Mouse (Mus musculus) hindbrain, embryonic 13.5 days (tissue): ENCODE measurements around the gene Pgp. TPM values are rescaled to one million over a fixed set of nuclear protein-coding genes. Genes with fewer than 3 reads are reported as not detected.

ENCODE experiments used
- ATAC-seq: fragments of 200-750 bp; cut with Nextera tagmentation; 2 replicates; pipeline ENCODE4 v1.8.0; 2017; ENCODE audit warnings: moderate TSS enrichment; ENCODE audit not compliant: low FRiP score
- H3K27ac ChIP-seq: fragments of 300-500 bp; sonication (generic); 2 replicates; pipeline ENCODE4 v1.5.1; 2015; ENCODE audit warnings: inconsistent platforms, mild to moderate bottlenecking, moderate library complexity
- H3K27me3 ChIP-seq: fragments of 300-500 bp; sonication (generic); 2 replicates; pipeline ENCODE4 v1.6.1; 2015; ENCODE audit warnings: mild to moderate bottlenecking, inconsistent platforms
- H3K36me3 ChIP-seq: fragments of 300-500 bp; sonication (generic); 2 replicates; pipeline ENCODE4 v1.6.1; 2015; ENCODE audit warnings: mild to moderate bottlenecking, inconsistent platforms
- H3K4me1 ChIP-seq: fragments of 300-500 bp; sonication (generic); replicated peaks from 2 replicates; pipeline ENCODE4 v1.6.1; 2015; ENCODE audit warnings: inconsistent platforms
- H3K4me2 ChIP-seq: fragments of 300-500 bp; sonication (generic); 2 replicates; pipeline ENCODE4 v1.6.1; 2015; ENCODE audit warnings: inconsistent platforms, mild to moderate bottlenecking, moderate library complexity
- H3K4me3 ChIP-seq: fragments of 300-500 bp; sonication (generic); 2 replicates; pipeline ENCODE4 v1.5.1; 2015; ENCODE audit warnings: mild to moderate bottlenecking, inconsistent platforms
- H3K9ac ChIP-seq: fragments of 300-500 bp; sonication (generic); 2 replicates; pipeline ENCODE4 v1.6.1; 2015; ENCODE audit warnings: mild to moderate bottlenecking, inconsistent platforms
- H3K9me3 ChIP-seq: fragments of 300-500 bp; sonication (generic); 2 replicates; pipeline ENCODE4 v1.6.1; 2016; ENCODE audit warnings: inconsistent platforms
- WGBS: fragments of 180-500 bp; shearing (Covaris S2); methylation state at CpG from one replicate; pipeline ENCODE4 v1.1.7; 2015; 5-methylcytosine and 5-hydroxymethylcytosine counted together
- polyA plus RNA-seq: library from polyadenylated mRNA; unstranded; fragments of >200 nt; fragmentation: Nextera tagmentation; extraction: Ambion mirVana; gene quantifications from 2 replicates; pipeline ENCODE4 v1.2.1, GENCODE M21; 2015

Gene Pgp
- polyA plus RNA-seq, 1 experiment from 2014 or later = 56.9 TPM

GRCm38 (mm10) chr17:24468636-24469246 lies 1.5 kb upstream of the Pgp start:
- no peak for ATAC-seq
- Histone ChIP-seq H3K4me1 (peaks cover 30% of the 10 kb centered on the region), H3K27ac (no peak overlapping the region), H3K27me3 (no peaks in the 10 kb centered on the region), H3K4me3 (no peak overlapping the region), H3K9me3 (no peaks in the 10 kb centered on the region), H3K9ac (no peak overlapping the region), H3K36me3 (peaks cover 3% of the 10 kb centered on the region), H3K4me2 (no peak overlapping the region)
- 93% methylated on average over 5 of the region's 5 CpGs for WGBS

DNA sequence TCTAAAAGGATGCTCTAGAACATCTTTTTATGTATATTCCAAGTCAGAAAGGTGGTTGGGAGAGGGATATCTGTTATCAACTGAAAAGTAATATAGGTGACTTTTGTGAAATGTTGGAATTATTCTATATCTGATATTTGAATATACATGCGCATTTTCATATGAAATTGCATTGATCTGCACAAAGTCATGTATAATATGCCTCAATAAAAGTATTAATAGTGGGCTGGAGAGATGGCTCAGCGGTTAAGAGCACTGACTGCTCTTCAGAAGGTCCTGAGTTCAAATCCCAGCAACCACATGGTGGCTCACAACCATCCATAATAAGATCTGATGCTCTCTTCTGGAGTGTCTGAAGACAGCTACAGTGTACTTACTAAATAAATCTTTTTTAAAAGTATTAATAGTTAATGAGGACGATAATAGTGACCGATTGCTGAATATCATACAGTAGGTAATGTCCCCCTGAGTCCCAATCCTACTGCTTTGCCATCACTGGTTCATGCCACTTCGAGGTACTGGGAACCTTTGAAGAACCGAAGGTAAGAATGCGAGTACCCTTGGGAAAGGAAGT lies 769 bp upstream of the Pgp start:
- Histone ChIP-seq H3K27me3 (no peaks in the 10 kb centered on the region), H3K4me3 (peak overlapping the region; percentile 79), H3K27ac (peak overlapping the region; percentile 92), H3K9me3 (no peaks in the 10 kb centered on the region), H3K4me2 (peak overlapping the region; percentile 100), H3K4me1 (peaks cover 37% of the 10 kb centered on the region), H3K9ac (peak overlapping the region; percentile 96), H3K36me3 (peaks cover 10% of the 10 kb centered on the region)
- 18% methylated on average over 7 of the region's 7 CpGs for WGBS
- ATAC-seq = no peak

DNA sequence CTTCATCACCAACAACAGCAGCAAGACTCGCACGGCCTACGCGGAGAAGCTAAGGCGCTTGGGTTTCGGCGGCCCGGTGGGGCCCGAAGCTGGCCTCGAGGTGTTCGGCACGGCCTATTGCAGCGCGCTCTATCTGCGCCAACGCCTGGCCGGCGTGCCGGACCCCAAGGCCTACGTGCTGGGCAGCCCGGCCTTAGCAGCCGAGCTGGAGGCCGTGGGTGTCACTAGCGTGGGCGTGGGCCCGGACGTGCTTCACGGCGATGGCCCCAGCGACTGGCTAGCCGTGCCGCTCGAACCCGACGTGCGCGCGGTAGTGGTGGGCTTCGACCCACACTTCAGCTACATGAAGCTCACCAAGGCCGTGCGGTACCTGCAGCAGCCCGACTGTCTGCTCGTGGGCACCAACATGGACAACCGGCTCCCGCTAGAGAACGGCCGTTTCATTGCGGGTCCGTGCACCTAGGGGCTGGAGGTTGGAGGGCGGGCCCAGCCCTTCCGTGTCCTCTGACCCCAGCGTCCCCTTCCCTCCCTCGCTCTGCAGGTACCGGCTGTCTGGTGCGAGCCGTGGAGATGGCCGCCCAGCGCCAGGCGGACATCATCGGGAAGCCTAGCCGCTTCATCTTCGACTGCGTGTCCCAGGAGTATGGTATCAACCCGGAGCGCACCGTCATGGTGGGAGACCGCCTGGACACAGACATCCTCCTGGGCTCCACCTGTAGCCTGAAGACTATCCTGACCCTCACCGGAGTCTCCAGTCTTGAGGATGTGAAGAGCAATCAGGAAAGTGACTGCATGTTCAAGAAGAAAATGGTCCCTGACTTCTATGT lies 722 bp downstream of the Pgp start:
- Histone ChIP-seq H3K4me3 (peak overlapping the region; percentile 79), H3K9me3 (no peaks in the 10 kb centered on the region), H3K36me3 (peaks cover 25% of the 10 kb centered on the region), H3K27me3 (no peaks in the 10 kb centered on the region), H3K4me1 (peaks cover 40% of the 10 kb centered on the region), H3K4me2 (peak overlapping the region; percentile 100), H3K9ac (peak overlapping the region; percentile 96), H3K27ac (peak overlapping the region; percentile 92)
- under 1% methylated on average over 67 of the region's 68 CpGs for WGBS
- peak; percentile 33 for ATAC-seq

DNA sequence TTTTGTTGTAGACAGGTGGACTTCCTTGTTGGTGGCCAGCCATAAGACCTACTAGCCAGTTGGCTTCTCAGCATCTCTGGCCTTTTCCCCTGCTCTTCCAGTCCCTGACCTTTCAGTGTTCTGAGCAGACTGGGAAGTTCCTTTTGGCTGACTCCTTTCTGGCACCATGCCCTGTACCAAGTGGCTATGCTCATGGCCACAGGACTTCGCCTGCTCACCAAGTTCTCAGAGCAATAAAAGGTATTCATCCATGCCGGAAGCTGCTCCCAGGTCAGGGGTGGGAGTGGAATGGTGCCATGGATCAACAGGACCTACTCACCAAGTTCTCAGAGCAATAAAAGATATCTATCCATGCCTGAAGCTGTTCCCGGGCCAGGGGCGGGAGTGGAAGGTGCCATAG lies 2.3 kb downstream of the Pgp start:
- H3K27ac ChIP-seq = no peak overlapping the region
- peaks cover 39% of the 10 kb centered on the region for H3K36me3 ChIP-seq
- H3K27me3 ChIP-seq = no peaks in the 10 kb centered on the region
- H3K4me2 ChIP-seq = peak overlapping the region; percentile 100
- H3K4me1 ChIP-seq = peaks cover 44% of the 10 kb centered on the region
- 87% methylated on average over 4 of the region's 4 CpGs for WGBS
- H3K9ac ChIP-seq = peak overlapping the region; percentile 96; the same call in 1 of the 2 replicates
- H3K9me3 ChIP-seq = no peaks in the 10 kb centered on the region
- peak overlapping the region; percentile 79 for H3K4me3 ChIP-seq
- ATAC-seq = no peak

- ATAC-seq = no peak
- Histone ChIP-seq H3K27ac (no peak within 1 kb of the TSS), H3K4me3 (no peak within 1 kb of the TSS), H3K9me3 (no peaks in the 10 kb centered on the region), H3K36me3 (peaks cover 39% of the 10 kb centered on the region), H3K9ac (peak within 1 kb of the TSS; percentile 96), H3K4me1 (peaks cover 54% of the 10 kb centered on the region), H3K27me3 (no peaks in the 10 kb centered on the region), H3K4me2 (peak within 1 kb of the TSS; percentile 100)
- WGBS = 79% methylated on average over 6 of the region's 6 CpGs
Measured at GRCm38 (mm10) chr17:24473612-24474275, 3.6 kb downstream of the Pgp start, which contains the start of gene Bricd5. TSS of gene Bricd5 (plus strand) at chr17:24473884.

DNA sequence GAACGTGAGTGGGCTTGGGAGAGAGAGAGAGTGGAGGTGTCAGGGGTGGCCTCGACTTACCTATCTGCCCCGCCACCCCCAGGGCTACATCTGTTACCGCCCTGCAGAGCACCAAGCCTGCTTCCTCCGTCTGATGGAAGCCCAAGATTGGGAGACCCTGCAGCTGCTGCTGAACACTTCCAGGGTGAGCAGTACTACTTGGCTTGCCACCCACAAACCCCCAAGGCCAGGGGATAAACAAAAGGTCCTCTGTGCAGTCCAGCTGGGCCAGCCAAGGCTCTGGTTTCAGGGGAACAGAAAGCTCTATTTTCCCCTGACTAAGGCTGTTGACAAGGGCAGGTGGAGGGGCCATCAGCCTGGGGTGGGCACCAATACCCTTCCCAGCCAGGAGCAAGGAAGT lies 4.4 kb downstream of the Pgp start:
- WGBS = 88% methylated on average over 5 of the region's 5 CpGs
- H3K9me3 ChIP-seq = no peaks in the 10 kb centered on the region
- no peaks in the 10 kb centered on the region for H3K27me3 ChIP-seq
- H3K9ac ChIP-seq = 0 out of 2 replicates have a peak overlapping the region, but pooled peaks have one; percentile 19
- H3K27ac ChIP-seq = no peak overlapping the region
- no peak overlapping the region for H3K4me3 ChIP-seq
- peaks cover 56% of the 10 kb centered on the region for H3K4me1 ChIP-seq
- no peak for ATAC-seq
- peaks cover 39% of the 10 kb centered on the region for H3K36me3 ChIP-seq
- no peak overlapping the region for H3K4me2 ChIP-seq

GRCm38 (mm10) chr17:24475586-24475985 lies 5.4 kb downstream of the Pgp start:
- Histone ChIP-seq H3K9me3 (no peaks in the 10 kb centered on the region), H3K36me3 (peaks cover 39% of the 10 kb centered on the region), H3K4me1 (peaks cover 63% of the 10 kb centered on the region), H3K9ac (no peak overlapping the region), H3K4me2 (no peak overlapping the region), H3K4me3 (no peak overlapping the region), H3K27ac (no peak overlapping the region), H3K27me3 (no peaks in the 10 kb centered on the region)
- no peak for ATAC-seq
- 91% methylated on average over 6 of the region's 6 CpGs for WGBS

DNA sequence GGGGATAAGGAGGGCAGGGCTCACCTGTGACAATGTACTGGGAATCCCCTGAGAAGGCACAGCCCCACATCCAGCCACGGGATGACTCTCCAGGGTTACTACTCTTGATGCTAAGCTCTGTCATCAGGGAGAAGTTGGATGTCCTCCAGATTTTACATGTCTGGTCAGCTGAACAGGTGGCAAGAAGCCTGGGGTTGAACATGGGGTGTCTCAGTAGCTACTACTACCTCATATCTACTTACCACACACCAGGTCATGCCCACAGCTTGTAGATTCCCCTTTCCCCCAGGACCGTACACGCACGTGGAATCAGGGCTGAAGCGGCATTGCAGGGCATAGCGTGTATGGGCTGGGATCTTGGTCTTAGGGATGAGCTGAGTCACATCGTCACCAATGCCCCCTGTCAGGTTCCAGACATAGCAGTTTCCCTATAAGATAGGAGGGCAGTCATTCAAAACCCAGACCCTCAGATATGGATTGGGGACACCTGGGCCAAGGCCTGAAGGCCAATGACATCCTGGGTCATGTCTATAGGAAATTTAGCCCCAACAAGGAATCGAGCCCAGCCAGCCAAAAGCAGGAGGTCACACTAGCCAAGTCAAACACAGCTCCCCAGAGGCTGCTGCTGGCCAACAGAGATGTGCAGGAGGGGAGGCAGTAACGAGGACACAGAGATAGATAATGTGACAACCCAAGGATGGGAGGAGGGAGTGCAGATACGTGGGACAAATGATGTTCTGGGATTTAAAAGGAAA lies 6.0 kb downstream of the Pgp start:
- peaks cover 57% of the 10 kb centered on the region for H3K4me1 ChIP-seq
- H3K36me3 ChIP-seq = peaks cover 39% of the 10 kb centered on the region
- H3K4me2 ChIP-seq = no peak overlapping the region
- 0 out of 2 replicates have a peak overlapping the region, but pooled peaks have one; percentile 19 for H3K9ac ChIP-seq
- no peak for ATAC-seq
- WGBS = 90% methylated on average over 10 of the region's 10 CpGs
- no peaks in the 10 kb centered on the region for H3K9me3 ChIP-seq
- no peak overlapping the region for H3K27ac ChIP-seq
- no peak overlapping the region for H3K4me3 ChIP-seq
- no peaks in the 10 kb centered on the region for H3K27me3 ChIP-seq

- peak overlapping the region; percentile 73 for H3K4me2 ChIP-seq
Measured at GRCm38 (mm10) chr17:24477053-24477984, 7.1 kb downstream of the Pgp start.

GRCm38 (mm10) chr17:24477985-24478600 lies 7.9 kb downstream of the Pgp start:
- peak overlapping the region; percentile 98 for H3K27ac ChIP-seq

More at GRCm38 (mm10) chr17:24477053-24477984, 7.1 kb downstream of the Pgp start:
- ATAC-seq = no peak
- peaks cover 39% of the 10 kb centered on the region for H3K36me3 ChIP-seq
- no peaks in the 10 kb centered on the region for H3K27me3 ChIP-seq
- H3K27ac ChIP-seq = no peak overlapping the region
- 0 out of 2 replicates have a peak overlapping the region, but pooled peaks have one; percentile 74 for H3K4me3 ChIP-seq
- H3K4me1 ChIP-seq = peaks cover 46% of the 10 kb centered on the region
- peak overlapping the region; percentile 86 for H3K9ac ChIP-seq
- no peaks in the 10 kb centered on the region for H3K9me3 ChIP-seq
- 93% methylated on average over 20 of the region's 20 CpGs for WGBS

More at GRCm38 (mm10) chr17:24477985-24478600, 7.9 kb downstream of the Pgp start:
- H3K27me3 ChIP-seq = no peaks in the 10 kb centered on the region
- peak overlapping the region; percentile 74 for H3K4me3 ChIP-seq
- H3K9me3 ChIP-seq = no peaks in the 10 kb centered on the region
- peak; percentile 12; the same call in 1 of the 2 replicates for ATAC-seq
- H3K4me2 ChIP-seq = peak overlapping the region; percentile 73
- H3K9ac ChIP-seq = peak overlapping the region; percentile 86
- peaks cover 39% of the 10 kb centered on the region for H3K36me3 ChIP-seq
- WGBS = 54% methylated on average over 11 of the region's 11 CpGs
- peaks cover 38% of the 10 kb centered on the region for H3K4me1 ChIP-seq
